Mouse (Mus musculus): ENCODE data around the gene Gm2a. TPM values are rescaled to one million over a fixed set of nuclear protein-coding genes. Genes with fewer than 3 reads are reported as not detected.

Gm2a gene
- polyA plus RNA-seq, 1 experiment: 37.2 TPM

DNA sequence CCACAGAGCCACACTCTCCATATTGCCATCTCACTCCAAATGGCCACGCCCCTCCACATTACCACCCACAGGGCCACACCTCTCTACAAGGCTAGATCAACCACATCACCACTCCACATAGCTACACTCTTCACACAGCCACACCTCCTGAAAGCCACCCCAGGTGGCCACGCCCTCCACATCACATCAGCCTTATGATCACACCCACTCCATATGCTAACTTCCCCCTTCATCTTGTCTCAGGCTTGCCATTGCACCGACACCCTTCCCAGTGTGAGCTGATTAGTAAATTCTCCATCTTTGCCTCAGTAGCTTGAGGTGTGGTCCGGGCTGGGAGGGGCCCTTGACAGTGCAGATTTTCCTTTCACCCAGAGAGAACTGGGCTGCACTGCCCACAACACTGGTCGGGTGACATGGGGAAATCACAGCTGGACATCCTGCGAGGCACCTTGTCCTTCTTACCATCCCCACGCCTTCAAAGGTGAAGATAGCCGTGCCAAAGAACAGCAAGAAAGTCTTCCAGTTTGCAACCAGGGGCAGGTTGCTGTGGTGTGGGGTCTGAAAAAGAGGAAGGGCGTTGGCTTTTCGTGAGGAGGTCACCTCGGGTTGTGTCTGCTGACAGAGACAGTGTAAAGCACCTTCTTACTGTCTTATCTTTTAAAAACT, 33.3 kb downstream of the Gm2a start:
- H3K36me3 ChIP-seq (ENCODE audit: control insufficient read depth, insufficient read depth, low read length): no peaks in the 10 kb centered on the region
- no peaks in the 10 kb centered on the region for H3K27me3 ChIP-seq (ENCODE audit: control insufficient read depth, insufficient read depth, low read length)
- 60% methylated on average over 11 of the region's 11 CpGs for WGBS
- no peak for DNase-seq
- H3K27ac ChIP-seq (ENCODE audit: control insufficient read depth, insufficient read depth, low read length): peak overlapping the region; percentile 12; the same call in 1 of the 2 replicates
- no peak overlapping the region for H3K4me3 ChIP-seq (ENCODE audit: control insufficient read depth, insufficient read depth, low read length)
- TF ChIP-seq CTCF (IDR thresholded peaks at IDR 0.05; ENCODE audit: borderline replicate concordance, control insufficient read depth, extremely low read depth, insufficient read depth, low read length, poor library complexity) (no peak), POLR2A (IDR thresholded peaks at IDR 0.05; ENCODE audit: control insufficient read depth, extremely low read depth, insufficient read depth, low read length, poor library complexity) (no peak)
- peaks cover 13% of the 10 kb centered on the region for H3K4me1 ChIP-seq (replicated peaks; ENCODE audit: control insufficient read depth, insufficient read depth, low read length)

DNA sequence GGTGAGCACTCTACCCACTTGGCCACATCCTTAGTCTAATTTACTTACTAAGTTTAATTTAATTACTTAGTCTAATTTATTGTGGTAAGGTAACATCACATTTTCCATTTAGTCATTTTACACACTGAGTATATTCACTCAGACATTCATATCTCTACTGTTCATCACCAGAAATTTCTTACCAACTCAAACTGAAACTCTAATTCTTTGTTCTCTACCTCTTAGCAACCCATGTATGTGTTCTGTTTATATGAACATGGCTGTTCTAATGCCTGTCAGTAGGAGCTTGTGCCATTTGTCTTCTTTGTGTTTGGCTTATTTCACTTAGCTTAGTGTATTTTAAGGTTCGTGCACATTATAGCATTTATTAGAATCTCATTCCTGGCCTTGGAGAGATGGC, 34.0 kb downstream of the Gm2a start:
- 78% methylated on average over 1 of the region's 1 CpGs for WGBS
- peaks cover 16% of the 10 kb centered on the region for H3K4me1 ChIP-seq (replicated peaks; ENCODE audit: control insufficient read depth, insufficient read depth, low read length)
- no peak overlapping the region for H3K4me3 ChIP-seq (ENCODE audit: control insufficient read depth, insufficient read depth, low read length)
- no peaks in the 10 kb centered on the region for H3K27me3 ChIP-seq (ENCODE audit: control insufficient read depth, insufficient read depth, low read length)
- H3K36me3 ChIP-seq (ENCODE audit: control insufficient read depth, insufficient read depth, low read length): no peaks in the 10 kb centered on the region
- TF ChIP-seq POLR2A (IDR thresholded peaks at IDR 0.05; ENCODE audit: control insufficient read depth, extremely low read depth, insufficient read depth, low read length, poor library complexity): no peak
- TF ChIP-seq CTCF (IDR thresholded peaks at IDR 0.05; ENCODE audit: borderline replicate concordance, control insufficient read depth, extremely low read depth, insufficient read depth, low read length, poor library complexity): no peak
- no peak for DNase-seq
- peak overlapping the region; percentile 12; the same call in 1 of the 2 replicates for H3K27ac ChIP-seq (ENCODE audit: control insufficient read depth, insufficient read depth, low read length)

DNA sequence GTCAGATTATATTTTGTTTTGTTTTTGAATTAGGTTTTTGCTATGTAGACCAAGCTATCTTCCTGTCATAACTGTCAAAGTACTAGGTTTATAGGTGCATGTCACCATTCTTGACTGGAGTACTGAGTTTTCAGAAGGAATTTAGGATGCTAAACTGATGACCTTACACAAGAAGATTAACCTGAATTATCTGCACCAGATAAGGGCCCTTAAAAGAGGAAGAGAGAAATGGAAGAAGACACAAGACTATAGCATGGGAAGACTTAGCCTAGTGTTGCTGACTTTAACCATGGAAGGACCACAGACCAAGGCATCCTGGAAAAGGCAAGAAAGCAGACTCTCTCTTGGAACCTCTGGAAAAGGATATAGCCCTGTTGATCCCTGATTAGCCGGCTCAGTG, 35.3 kb downstream of the Gm2a start:
- Histone ChIP-seq H3K4me3 (ENCODE audit: control insufficient read depth, insufficient read depth, low read length) (no peak overlapping the region), H3K27me3 (ENCODE audit: control insufficient read depth, insufficient read depth, low read length) (no peaks in the 10 kb centered on the region), H3K36me3 (ENCODE audit: control insufficient read depth, insufficient read depth, low read length) (no peaks in the 10 kb centered on the region), H3K27ac (ENCODE audit: control insufficient read depth, insufficient read depth, low read length) (no peak overlapping the region), H3K4me1 (replicated peaks; ENCODE audit: control insufficient read depth, insufficient read depth, low read length) (peaks cover 19% of the 10 kb centered on the region)
- DNase-seq: no peak
- WGBS: 95% methylated on average over 1 of the region's 1 CpGs
- no peak for TF ChIP-seq POLR2A (IDR thresholded peaks at IDR 0.05; ENCODE audit: control insufficient read depth, extremely low read depth, insufficient read depth, low read length, poor library complexity)

DNA sequence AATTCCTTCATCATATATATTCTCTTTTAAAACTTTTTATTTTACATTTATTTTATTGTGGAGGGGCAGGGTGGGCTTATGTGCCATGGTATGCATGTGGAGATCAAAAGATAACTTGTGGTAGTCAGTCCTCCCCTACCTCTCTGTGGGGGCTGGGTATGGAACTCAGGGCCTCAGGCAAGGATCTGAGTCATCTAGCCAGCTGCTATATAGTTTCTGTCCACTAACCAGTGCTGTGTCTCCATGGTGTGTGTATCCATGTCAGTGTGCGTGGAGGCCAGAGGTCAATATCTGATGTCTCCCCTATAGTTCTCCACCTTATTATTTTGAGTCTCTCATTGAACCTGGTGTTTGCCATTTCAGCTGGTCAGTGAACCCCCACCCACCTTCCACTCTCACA, 36.5 kb downstream of the Gm2a start:
- H3K4me3 ChIP-seq (ENCODE audit: control insufficient read depth, insufficient read depth, low read length): no peak overlapping the region
- no peaks in the 10 kb centered on the region for H3K27me3 ChIP-seq (ENCODE audit: control insufficient read depth, insufficient read depth, low read length)
- no peaks in the 10 kb centered on the region for H3K36me3 ChIP-seq (ENCODE audit: control insufficient read depth, insufficient read depth, low read length)
- H3K27ac ChIP-seq (ENCODE audit: control insufficient read depth, insufficient read depth, low read length): no peak overlapping the region
- TF ChIP-seq POLR2A (IDR thresholded peaks at IDR 0.05; ENCODE audit: control insufficient read depth, extremely low read depth, insufficient read depth, low read length, poor library complexity) (no peak), CTCF (IDR thresholded peaks at IDR 0.05; ENCODE audit: borderline replicate concordance, control insufficient read depth, extremely low read depth, insufficient read depth, low read length, poor library complexity) (no peak)
- WGBS: 96% methylated on average over 1 of the region's 1 CpGs
- H3K4me1 ChIP-seq (replicated peaks; ENCODE audit: control insufficient read depth, insufficient read depth, low read length): peaks cover 19% of the 10 kb centered on the region
- no peak for DNase-seq

- H3K4me3 ChIP-seq (ENCODE audit: control insufficient read depth, insufficient read depth, low read length): no peak overlapping the region
- H3K27ac ChIP-seq (ENCODE audit: control insufficient read depth, insufficient read depth, low read length): no peak overlapping the region
- no peaks in the 10 kb centered on the region for H3K36me3 ChIP-seq (ENCODE audit: control insufficient read depth, insufficient read depth, low read length)
- WGBS: 99% methylated on average over 5 of the region's 5 CpGs
- TF ChIP-seq CTCF (IDR thresholded peaks at IDR 0.05; ENCODE audit: borderline replicate concordance, control insufficient read depth, extremely low read depth, insufficient read depth, low read length, poor library complexity) (no peak), POLR2A (IDR thresholded peaks at IDR 0.05; ENCODE audit: control insufficient read depth, extremely low read depth, insufficient read depth, low read length, poor library complexity) (no peak)
- DNase-seq: no peak
- H3K4me1 ChIP-seq (replicated peaks; ENCODE audit: control insufficient read depth, insufficient read depth, low read length): peaks cover 19% of the 10 kb centered on the region
- H3K27me3 ChIP-seq (ENCODE audit: control insufficient read depth, insufficient read depth, low read length): no peaks in the 10 kb centered on the region
Measured at GRCm38 (mm10) chr11:55134871-55135270, 37.0 kb downstream of the Gm2a start.

DNA sequence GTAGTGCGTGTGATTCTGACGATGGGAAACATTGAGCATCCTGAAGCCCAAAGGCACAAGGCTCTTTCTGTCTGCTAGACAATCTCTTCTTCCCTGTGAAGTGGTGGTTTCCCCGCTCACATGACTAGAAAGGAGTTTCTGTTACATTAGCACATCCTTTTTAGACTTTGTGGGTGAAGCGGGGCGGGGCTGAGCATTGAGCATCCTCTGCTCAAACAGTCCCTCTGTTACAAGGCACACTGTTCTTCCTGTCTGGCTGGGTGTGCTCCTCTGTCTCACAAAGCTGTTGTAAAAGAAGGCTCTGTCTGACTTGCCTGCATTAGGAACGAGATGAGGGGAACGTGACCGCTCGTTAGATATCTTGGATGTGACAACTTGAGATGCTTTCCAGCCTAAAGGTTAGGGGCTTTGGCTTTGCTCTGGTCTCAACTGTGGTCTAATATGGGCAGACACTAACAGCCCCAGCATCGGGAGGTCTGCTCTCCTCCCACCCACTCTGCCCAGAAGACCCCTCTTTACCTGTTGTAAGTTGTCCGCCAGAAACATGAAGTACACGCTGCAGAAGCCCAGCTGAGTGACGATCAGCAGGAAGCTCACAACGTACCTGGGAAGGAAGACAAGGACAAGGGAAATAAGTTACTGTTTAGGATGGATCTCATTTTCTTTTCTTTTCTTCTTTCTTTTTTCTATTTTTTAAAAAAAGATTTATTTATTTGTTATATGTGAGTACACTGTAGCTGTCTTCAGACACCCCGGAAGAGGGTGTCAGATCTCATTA, 39.0 kb downstream of the Gm2a start:
- peak; percentile 88 for DNase-seq
- H3K4me3 ChIP-seq (ENCODE audit: control insufficient read depth, insufficient read depth, low read length): peak overlapping the region; percentile 35
- peaks cover 10% of the 10 kb centered on the region for H3K4me1 ChIP-seq (replicated peaks; ENCODE audit: control insufficient read depth, insufficient read depth, low read length)
- no peaks in the 10 kb centered on the region for H3K27me3 ChIP-seq (ENCODE audit: control insufficient read depth, insufficient read depth, low read length)
- TF ChIP-seq CTCF (IDR thresholded peaks at IDR 0.05; ENCODE audit: borderline replicate concordance, control insufficient read depth, extremely low read depth, insufficient read depth, low read length, poor library complexity) (no peak), POLR2A (IDR thresholded peaks at IDR 0.05; ENCODE audit: control insufficient read depth, extremely low read depth, insufficient read depth, low read length, poor library complexity) (0 out of 2 replicates have a peak, but pooled peaks have one; percentile 56)
- 10% methylated on average over 15 of the region's 15 CpGs for WGBS
- H3K36me3 ChIP-seq (ENCODE audit: control insufficient read depth, insufficient read depth, low read length): no peaks in the 10 kb centered on the region
- H3K27ac ChIP-seq (ENCODE audit: control insufficient read depth, insufficient read depth, low read length): peak overlapping the region; percentile 97

All from thymus, adult 2 months (tissue).